In genomic region chr14:103543304-103544079, GRCm38 (mm10) we compare ENCODE assay signal across 22 mouse cellular contexts. TPM values are rescaled to one million over a fixed set of nuclear protein-coding genes. Genes with fewer than 3 reads are reported as not detected.
DNase-seq lines count a peak whose midpoint lies in the region; ATAC-seq lines count a peak whose summit lies in the region.
"Had no signal": no experiment of that assay in that cellular context is flagged by ENCODE, and none has a peak within 500 bp of the region (broad histone marks: within the 10 kb centered on the region; RNA-seq: fewer than 3 reads in every experiment).

No protein-coding gene starts in this region.

- no peak for DNase-seq in forebrain, embryonic 14.5 days (ENCODE audit: low spot score)
- DNase-seq in forebrain, embryonic 11.5 days (ENCODE audit: low spot score) = no peak
- DNase-seq in neural tube, embryonic 11.5 days (ENCODE audit: low spot score) = no peak
- no peak for DNase-seq in spleen, postnatal 4 days (ENCODE audit: low spot score in 2 of 2)
- no peak for DNase-seq in frontal cortex, postnatal 25 days (ENCODE audit: low spot score in 2 of 2)
- DNase-seq: adrenal gland, postnatal 14 days; cerebellum, adult 11-12 months; cerebellum, postnatal 25 days; heart, adult 18-20 months; heart, postnatal 36 days; kidney, postnatal 4 days; liver, embryonic 13.5 days; lung, embryonic 14.5 days; lung, postnatal 36 days; spleen, adult 18-20 months; thymus, postnatal 4 days had no signal

- no peaks in the 10 kb centered on the region for H3K9me3 ChIP-seq in forebrain, embryonic 14.5 days (replicated peaks; ENCODE audit: control insufficient read depth, low read length)
- no peaks in the 10 kb centered on the region for H3K9me3 ChIP-seq in forebrain, embryonic 11.5 days (ENCODE audit: control insufficient read depth, low read length)
- no peaks in the 10 kb centered on the region; the same call in 1 of the 2 replicates for H3K9me3 ChIP-seq in neural tube, embryonic 11.5 days (ENCODE audit: control insufficient read depth, low read length)
- no peaks in the 10 kb centered on the region for H3K9me3 ChIP-seq in neural tube, embryonic 15.5 days (replicated peaks)
- no peaks in the 10 kb centered on the region for H3K9me3 ChIP-seq in hindbrain, embryonic 13.5 days
- H3K9me3 ChIP-seq in intestine, embryonic 16.5 days (ENCODE audit: control insufficient read depth, low read length) = peaks cover 3% of the 10 kb centered on the region; the same call in 1 of the 2 replicates
- H3K9me3 ChIP-seq: heart, embryonic 13.5 days; liver, embryonic 13.5 days; midbrain, embryonic 12.5 days had no signal

- no peaks in the 10 kb centered on the region for H3K36me3 ChIP-seq in forebrain, embryonic 14.5 days (ENCODE audit: control insufficient read depth, insufficient read depth, low read length)
- no peaks in the 10 kb centered on the region for H3K36me3 ChIP-seq in forebrain, embryonic 11.5 days (ENCODE audit: control insufficient read depth, insufficient read depth, low read length)
- H3K36me3 ChIP-seq in neural tube, embryonic 11.5 days (ENCODE audit: control insufficient read depth, insufficient read depth, low read length) = no peaks in the 10 kb centered on the region
- H3K36me3 ChIP-seq in neural tube, embryonic 15.5 days = no peaks in the 10 kb centered on the region
- H3K36me3 ChIP-seq in hindbrain, embryonic 13.5 days = no peaks in the 10 kb centered on the region
- no peaks in the 10 kb centered on the region for H3K36me3 ChIP-seq in intestine, embryonic 16.5 days (ENCODE audit: control insufficient read depth, insufficient read depth, low read length)
- H3K36me3 ChIP-seq: heart, embryonic 13.5 days; liver, embryonic 13.5 days; midbrain, embryonic 12.5 days had no signal

- H3K9ac ChIP-seq in forebrain, embryonic 14.5 days (ENCODE audit: low read length) = no peak overlapping the region
- no peak overlapping the region for H3K9ac ChIP-seq in forebrain, embryonic 11.5 days (ENCODE audit: low read length)
- H3K9ac ChIP-seq in neural tube, embryonic 11.5 days (ENCODE audit: low read length) = no peak overlapping the region
- no peak overlapping the region for H3K9ac ChIP-seq in neural tube, embryonic 15.5 days (replicated peaks)
- no peak overlapping the region for H3K9ac ChIP-seq in hindbrain, embryonic 13.5 days
- no peak overlapping the region for H3K9ac ChIP-seq in intestine, embryonic 16.5 days (ENCODE audit: low read depth, low read length)
- H3K9ac ChIP-seq: heart, embryonic 13.5 days; liver, embryonic 13.5 days; lung, embryonic 14.5 days; midbrain, embryonic 12.5 days had no signal

- no peak overlapping the region for H3K27ac ChIP-seq in forebrain, embryonic 14.5 days (ENCODE audit: low read depth, low read length)
- H3K27ac ChIP-seq in forebrain, embryonic 11.5 days (ENCODE audit: low read depth, low read length) = no peak overlapping the region
- no peak overlapping the region for H3K27ac ChIP-seq in neural tube, embryonic 11.5 days (ENCODE audit: low read depth, low read length)
- no peak overlapping the region for H3K27ac ChIP-seq in neural tube, embryonic 15.5 days (replicated peaks)
- no peak overlapping the region for H3K27ac ChIP-seq in hindbrain, embryonic 13.5 days
- no peak overlapping the region for H3K27ac ChIP-seq in intestine, embryonic 16.5 days (ENCODE audit: low read length)
- H3K27ac ChIP-seq: heart, embryonic 13.5 days; liver, embryonic 13.5 days; midbrain, embryonic 12.5 days had no signal

- peak; percentile 38; the same call in 1 of the 2 replicates for ATAC-seq in forebrain, embryonic 14.5 days
- ATAC-seq in forebrain, embryonic 11.5 days (replicated peaks; ENCODE audit: low FRiP score) = no peak; the same call in 1 of the 2 replicates
- ATAC-seq in neural tube, embryonic 11.5 days (ENCODE audit: insufficient read depth, low FRiP score, low TSS enrichment) = peak; percentile 65; the same call in 1 of the 2 replicates
- ATAC-seq in neural tube, embryonic 15.5 days (ENCODE audit: low FRiP score) = no peak
- ATAC-seq in hindbrain, embryonic 13.5 days (ENCODE audit: low FRiP score) = 0 out of 2 replicates have a peak, but pooled peaks have one; percentile 29
- no peak for ATAC-seq in intestine, embryonic 16.5 days

- no peaks in the 10 kb centered on the region for H3K27me3 ChIP-seq in forebrain, embryonic 14.5 days (replicated peaks; ENCODE audit: control insufficient read depth, insufficient read depth, low read length)
- H3K27me3 ChIP-seq in forebrain, embryonic 11.5 days (ENCODE audit: control insufficient read depth, insufficient read depth, low read length) = no peaks in the 10 kb centered on the region
- no peaks in the 10 kb centered on the region for H3K27me3 ChIP-seq in neural tube, embryonic 11.5 days (ENCODE audit: control insufficient read depth, insufficient read depth, low read length)
- no peaks in the 10 kb centered on the region for H3K27me3 ChIP-seq in neural tube, embryonic 15.5 days (replicated peaks)
- no peaks in the 10 kb centered on the region for H3K27me3 ChIP-seq in hindbrain, embryonic 13.5 days
- H3K27me3 ChIP-seq in intestine, embryonic 16.5 days (replicated peaks; ENCODE audit: control insufficient read depth, insufficient read depth, low read length) = no peaks in the 10 kb centered on the region
- H3K27me3 ChIP-seq: CH12.LX; heart, embryonic 13.5 days; liver, embryonic 13.5 days; midbrain, embryonic 12.5 days had no signal

- H3K4me2 ChIP-seq in forebrain, embryonic 14.5 days (ENCODE audit: low read length) = no peak overlapping the region
- H3K4me2 ChIP-seq in forebrain, embryonic 11.5 days (ENCODE audit: low read depth, low read length, severe bottlenecking) = no peak overlapping the region
- H3K4me2 ChIP-seq in neural tube, embryonic 11.5 days (ENCODE audit: low read depth) = no peak overlapping the region
- H3K4me2 ChIP-seq in neural tube, embryonic 15.5 days = no peak overlapping the region
- no peak overlapping the region for H3K4me2 ChIP-seq in hindbrain, embryonic 13.5 days
- H3K4me2 ChIP-seq in intestine, embryonic 16.5 days (ENCODE audit: low read depth, low read length) = no peak overlapping the region
- H3K4me2 ChIP-seq: heart, embryonic 13.5 days; liver, embryonic 13.5 days; lung, embryonic 14.5 days; midbrain, embryonic 12.5 days had no signal

- 56% methylated on average over 4 of the region's 4 CpGs for WGBS in forebrain, embryonic 14.5 days
- 71% methylated on average over 4 of the region's 4 CpGs for WGBS in forebrain, embryonic 11.5 days
- WGBS in neural tube, embryonic 11.5 days = 62% methylated on average over 4 of the region's 4 CpGs
- WGBS in neural tube, embryonic 15.5 days = 68% methylated on average over 4 of the region's 4 CpGs
- 47% methylated on average over 4 of the region's 4 CpGs for WGBS in hindbrain, embryonic 13.5 days
- WGBS in intestine, embryonic 16.5 days = 56% methylated on average over 4 of the region's 4 CpGs

- no peak overlapping the region for H3K4me3 ChIP-seq in forebrain, embryonic 14.5 days (ENCODE audit: low read depth, low read length)
- no peak overlapping the region for H3K4me3 ChIP-seq in forebrain, embryonic 11.5 days (ENCODE audit: low read depth, low read length)
- H3K4me3 ChIP-seq in neural tube, embryonic 11.5 days (ENCODE audit: low read depth, low read length) = no peak overlapping the region
- no peak overlapping the region for H3K4me3 ChIP-seq in neural tube, embryonic 15.5 days (replicated peaks)
- no peak overlapping the region for H3K4me3 ChIP-seq in hindbrain, embryonic 13.5 days
- H3K4me3 ChIP-seq in intestine, embryonic 16.5 days (ENCODE audit: low read length) = no peak overlapping the region
- H3K4me3 ChIP-seq: heart, embryonic 13.5 days; liver, embryonic 13.5 days; midbrain, embryonic 12.5 days had no signal

- peaks cover 9% of the 10 kb centered on the region for H3K4me1 ChIP-seq in forebrain, embryonic 14.5 days (ENCODE audit: control insufficient read depth, insufficient read depth, low read length)
- no peaks in the 10 kb centered on the region for H3K4me1 ChIP-seq in forebrain, embryonic 11.5 days (replicated peaks; ENCODE audit: control insufficient read depth, insufficient read depth, low read length)
- no peaks in the 10 kb centered on the region for H3K4me1 ChIP-seq in neural tube, embryonic 11.5 days (ENCODE audit: control insufficient read depth, insufficient read depth, low read length)
- H3K4me1 ChIP-seq in neural tube, embryonic 15.5 days = no peaks in the 10 kb centered on the region
- H3K4me1 ChIP-seq in hindbrain, embryonic 13.5 days (replicated peaks) = 0 out of 2 replicates have a peak, but pooled peaks cover 9% of the 10 kb centered on the region
- H3K4me1 ChIP-seq in intestine, embryonic 16.5 days (ENCODE audit: control insufficient read depth, insufficient read depth, low read length) = no peaks in the 10 kb centered on the region
- H3K4me1 ChIP-seq: heart, embryonic 13.5 days; liver, embryonic 13.5 days had no signal

RNA-seq across cellular contexts. Expression of gene Scel, which starts 30.4 kb away (rescaled TPM):
- 0.18 and 0.23 TPM in 2 replicates for polyA plus RNA-seq in forebrain, embryonic 14.5 days (2014; fragmentation: Nextera tagmentation; extraction: Ambion mirVana)
- 0.47 and 0.91 TPM in 2 replicates for polyA plus RNA-seq in forebrain, embryonic 11.5 days (2014; fragmentation: Nextera tagmentation; extraction: Ambion mirVana)
- 0.22 and 0.36 TPM in 2 replicates for polyA plus RNA-seq in neural tube, embryonic 11.5 days (2014; fragmentation: Nextera tagmentation; extraction: Ambion mirVana)
- 0.14 and 0.45 TPM in 2 replicates for polyA plus RNA-seq in neural tube, embryonic 15.5 days (2015; fragmentation: Nextera tagmentation; extraction: Ambion mirVana)
- 0.08 and 0.16 TPM in 2 replicates for polyA plus RNA-seq in hindbrain, embryonic 13.5 days (2015; fragmentation: Nextera tagmentation; extraction: Ambion mirVana)
- 1.2 and 1.3 TPM in 2 replicates for polyA plus RNA-seq in intestine, embryonic 16.5 days (2015; fragmentation: Nextera tagmentation; extraction: Ambion mirVana)

Comparison
In these comparisons a context has a peak if more than half of its experiments do, and no peak if none do; other contexts are left out.
1. ATAC-seq: peak in forebrain, embryonic 14.5 days (single experiment), neural tube, embryonic 11.5 days (single experiment) and hindbrain, embryonic 13.5 days (single experiment); none in forebrain, embryonic 11.5 days (single experiment), neural tube, embryonic 15.5 days (single experiment) and intestine, embryonic 16.5 days (single experiment).